7 mouse cellular contexts compared by ENCODE assay signal in the genomic region with DNA sequence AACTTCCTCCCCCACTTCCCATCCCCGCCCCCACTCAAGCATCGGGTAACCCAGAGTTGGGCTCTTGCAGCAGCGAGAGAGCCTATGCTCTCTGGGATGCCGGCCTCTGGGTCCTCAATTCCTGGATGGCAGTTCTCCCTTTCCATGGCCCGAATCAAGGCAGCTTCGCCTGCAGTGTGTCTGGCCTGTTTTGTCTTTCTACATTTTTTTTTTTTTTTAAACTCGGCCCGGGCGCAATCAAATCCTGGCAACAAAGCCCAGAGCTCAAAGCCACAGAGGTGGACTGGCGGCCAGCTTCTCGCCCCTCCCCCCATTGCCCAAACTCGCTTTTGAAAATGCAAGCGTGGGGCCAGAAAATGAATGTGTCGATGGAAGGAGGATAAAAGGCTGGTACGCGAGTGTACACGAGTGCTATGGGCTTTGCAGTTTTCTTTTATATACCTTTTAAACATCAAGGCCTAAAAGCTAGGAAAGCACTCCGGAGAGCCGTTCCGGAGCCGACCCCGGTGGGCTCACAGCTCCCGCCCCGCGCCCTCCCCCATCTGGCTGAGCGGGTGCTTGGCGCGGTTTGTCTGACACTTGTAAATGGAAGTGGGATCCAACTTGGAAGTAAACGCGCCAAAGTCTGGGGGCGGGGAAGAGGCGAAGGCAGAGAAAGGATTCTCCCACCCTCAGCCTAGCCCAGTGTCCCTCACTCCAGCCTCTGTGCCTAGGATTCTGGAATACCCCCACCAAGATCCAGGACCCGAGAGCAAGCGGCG. TPM values are rescaled to one million over a fixed set of nuclear protein-coding genes. Genes with fewer than 3 reads are reported as not detected.
DNase-seq lines count a peak whose midpoint lies in the region; ATAC-seq and TF ChIP-seq lines count a peak whose summit lies in the region.

No protein-coding gene starts in this region.

- 1% methylated on average over 35 of the region's 35 CpGs for WGBS in forebrain, postnatal 0 days
- WGBS in hindbrain, postnatal 0 days: 1% methylated on average over 35 of the region's 35 CpGs
- WGBS in limb, embryonic 12.5 days: under 1% methylated on average over 35 of the region's 35 CpGs
- under 1% methylated on average over 35 of the region's 35 CpGs for whole genome bisulfite sequencing in midbrain, embryonic 14.5 days

- H3K4me2 ChIP-seq in forebrain, postnatal 0 days (ENCODE audit: low read depth): peak overlapping the region; percentile 83
- peak overlapping the region; percentile 86 for H3K4me2 ChIP-seq in hindbrain, postnatal 0 days (ENCODE audit: low read depth, low read length)
- peak overlapping the region; percentile 85 for H3K4me2 ChIP-seq in limb, embryonic 12.5 days
- H3K4me2 ChIP-seq in midbrain, embryonic 14.5 days (ENCODE audit: low read length): peak overlapping the region; percentile 73

- ATAC-seq in forebrain, postnatal 0 days: peak; percentile 51
- ATAC-seq in hindbrain, postnatal 0 days: peak; percentile 33
- ATAC-seq in limb, embryonic 12.5 days (ENCODE audit: insufficient number of reproducible peaks, insufficient read depth, low FRiP score, low TSS enrichment, low read depth): peak; percentile 52
- ATAC-seq in midbrain, embryonic 14.5 days (ENCODE audit: low FRiP score, low TSS enrichment): peak; percentile 49

- H3K9ac ChIP-seq in forebrain, postnatal 0 days: peak overlapping the region; percentile 64
- H3K9ac ChIP-seq in hindbrain, postnatal 0 days (replicated peaks; ENCODE audit: low read length): peak overlapping the region; percentile 58
- peak overlapping the region; percentile 75 for H3K9ac ChIP-seq in limb, embryonic 12.5 days (replicated peaks)
- peak overlapping the region; percentile 80 for H3K9ac ChIP-seq in midbrain, embryonic 14.5 days (replicated peaks; ENCODE audit: low read length)

- H3K27me3 ChIP-seq in forebrain, postnatal 0 days (ENCODE audit: insufficient read depth, low read length): no peaks in the 10 kb centered on the region
- H3K27me3 ChIP-seq in hindbrain, postnatal 0 days (ENCODE audit: insufficient read depth, low read length): no peaks in the 10 kb centered on the region
- peaks cover 8% of the 10 kb centered on the region; the same call in 1 of the 2 replicates for H3K27me3 ChIP-seq in limb, embryonic 12.5 days
- no peaks in the 10 kb centered on the region for H3K27me3 ChIP-seq in midbrain, embryonic 14.5 days (ENCODE audit: control insufficient read depth, insufficient read depth, low read length)

- no peaks in the 10 kb centered on the region for H3K36me3 ChIP-seq in forebrain, postnatal 0 days (ENCODE audit: insufficient read depth)
- H3K36me3 ChIP-seq in hindbrain, postnatal 0 days (ENCODE audit: insufficient read depth, low read length): no peaks in the 10 kb centered on the region
- H3K36me3 ChIP-seq in limb, embryonic 12.5 days: no peaks in the 10 kb centered on the region
- H3K36me3 ChIP-seq in midbrain, embryonic 14.5 days (ENCODE audit: control insufficient read depth, insufficient read depth, low read length): no peaks in the 10 kb centered on the region

- no peak for TF ChIP-seq CTCF in forebrain, postnatal 0 days (IDR thresholded peaks at IDR 0.05; ENCODE audit: low read depth)
- TF ChIP-seq CTCF in hindbrain, postnatal 0 days (IDR thresholded peaks at IDR 0.05; ENCODE audit: low read depth): no peak

- peak; percentile 24 to 25 for DNase-seq in adrenal gland, adult 18-20 months (ENCODE audit: low spot score in 2 of 2)
- peak; percentile 64 for DNase-seq in brain, embryonic 18.5 days (ENCODE audit: low read depth, low spot score)
- DNase-seq in forebrain, postnatal 0 days: peak; percentile 85
- peak; percentile 85 for DNase-seq in hindbrain, postnatal 0 days (ENCODE audit: low spot score)
- DNase-seq in midbrain, embryonic 14.5 days: peak; percentile 85
- DNase-seq in urinary bladder, postnatal 4 days (ENCODE audit: low spot score in 2 of 2): peak; percentile 24 to 64

- H3K4me3 ChIP-seq in forebrain, postnatal 0 days (ENCODE audit: low read depth, low read length): peak overlapping the region; percentile 81
- peak overlapping the region; percentile 81 for H3K4me3 ChIP-seq in hindbrain, postnatal 0 days (ENCODE audit: low read length)
- peak overlapping the region; percentile 63 for H3K4me3 ChIP-seq in limb, embryonic 12.5 days (replicated peaks)
- H3K4me3 ChIP-seq in midbrain, embryonic 14.5 days (replicated peaks; ENCODE audit: low read depth, low read length): peak overlapping the region; percentile 70

- H3K27ac ChIP-seq in forebrain, postnatal 0 days (ENCODE audit: low read depth, low read length): peak overlapping the region; percentile 84
- peak overlapping the region; percentile 81 for H3K27ac ChIP-seq in hindbrain, postnatal 0 days
- peak overlapping the region; percentile 85 for H3K27ac ChIP-seq in limb, embryonic 12.5 days
- H3K27ac ChIP-seq in midbrain, embryonic 14.5 days (replicated peaks; ENCODE audit: low read depth, low read length): peak overlapping the region; percentile 94

- H3K9me3 ChIP-seq in forebrain, postnatal 0 days (ENCODE audit: low read length): no peaks in the 10 kb centered on the region
- H3K9me3 ChIP-seq in hindbrain, postnatal 0 days (ENCODE audit: low read length): no peaks in the 10 kb centered on the region
- H3K9me3 ChIP-seq in limb, embryonic 12.5 days: no peaks in the 10 kb centered on the region
- H3K9me3 ChIP-seq in midbrain, embryonic 14.5 days (ENCODE audit: control insufficient read depth, low read length): no peaks in the 10 kb centered on the region

- 0 out of 2 replicates have a peak, but pooled peaks cover 8% of the 10 kb centered on the region for H3K4me1 ChIP-seq in forebrain, postnatal 0 days (ENCODE audit: insufficient read depth)
- H3K4me1 ChIP-seq in hindbrain, postnatal 0 days (ENCODE audit: insufficient read depth, low read length): 0 out of 2 replicates have a peak, but pooled peaks cover 4% of the 10 kb centered on the region
- H3K4me1 ChIP-seq in limb, embryonic 12.5 days (replicated peaks): peaks cover 20% of the 10 kb centered on the region
- peaks cover 17% of the 10 kb centered on the region for H3K4me1 ChIP-seq in midbrain, embryonic 14.5 days (ENCODE audit: control insufficient read depth, insufficient read depth, low read length)

RNA-seq across cellular contexts. Expression of gene Fat3, which starts 1.3 kb away (rescaled TPM):
- total RNA-seq in adrenal gland, adult 18-20 months (2021): 1 to 10 TPM; 1.9 to 2.1 TPM
- 45.4 and 50.4 TPM in 2 replicates for total RNA-seq in forebrain, postnatal 0 days (2014; rRNA removed)
- 3.9 and 5.6 TPM in 2 replicates for polyA plus RNA-seq in forebrain, postnatal 0 days (2015; fragmentation: Nextera tagmentation; extraction: Ambion mirVana)
- total RNA-seq in hindbrain, postnatal 0 days (2014; rRNA removed): 36.4 and 37.3 TPM in 2 replicates
- polyA plus RNA-seq in hindbrain, postnatal 0 days (2015; fragmentation: Nextera tagmentation; extraction: Ambion mirVana): 4.4 and 4.7 TPM in 2 replicates
- polyA plus RNA-seq in limb, embryonic 12.5 days (2016; fragmentation: Nextera tagmentation; extraction: Ambion mirVana): 5.1 and 5.2 TPM in 2 replicates
- 22.0 and 27.6 TPM in 2 replicates for polyA plus RNA-seq in midbrain, embryonic 14.5 days (2014; fragmentation: Nextera tagmentation; extraction: Ambion mirVana)

Comparison
In these comparisons a context has a peak if more than half of its experiments do, and no peak if none do; other contexts are left out.
1. Peak in every context shown above with its lines: DNase-seq, ATAC-seq, H3K4me3 ChIP-seq and H3K27ac ChIP-seq.
2. DNase-seq: peak in every context shown above with its lines; median percentile 85 in forebrain, postnatal 0 days; 85 in hindbrain, postnatal 0 days; 85 in midbrain, embryonic 14.5 days; 64 in brain, embryonic 18.5 days; 44 in urinary bladder, postnatal 4 days; 24 in adrenal gland, adult 18-20 months.